Mouse (Mus musculus) small intestine, adult 2 months (tissue): ENCODE measurements around the gene Sertad1. TPM values are rescaled to one million over a fixed set of nuclear protein-coding genes. Genes with fewer than 3 reads are reported as not detected.

Experiments
- H3K27ac ChIP-seq: fragments of 200-500 bp; 2 replicates; pipeline ENCODE4 v1.5.1; 2012; ENCODE audit warnings: low read depth, low read length, control low read depth, inconsistent platforms; ENCODE audit not compliant: insufficient read depth
- H3K27me3 ChIP-seq: fragments of 200-500 bp; 2 replicates; pipeline ENCODE4 v1.6.1; 2012; ENCODE audit warnings: mild to moderate bottlenecking, moderate library complexity, low read length, inconsistent platforms; ENCODE audit not compliant: control insufficient read depth, insufficient read depth
- H3K36me3 ChIP-seq: fragments of 200-500 bp; 2 replicates; pipeline ENCODE4 v1.6.1; 2012; ENCODE audit warnings: mild to moderate bottlenecking, low read length, control low read depth, inconsistent platforms; ENCODE audit not compliant: control insufficient read depth, insufficient read depth
- H3K4me1 ChIP-seq: fragments of 200-500 bp; 2 replicates; pipeline ENCODE4 v1.6.1; 2012; ENCODE audit warnings: low read length, inconsistent platforms, mixed read lengths; ENCODE audit not compliant: control insufficient read depth, insufficient read depth, insufficient read length
- H3K4me3 ChIP-seq: fragments of 200-500 bp; 2 replicates; pipeline ENCODE4 v1.5.1; 2012; ENCODE audit warnings: low read depth, mild to moderate bottlenecking, control low read depth, inconsistent platforms, low read length, moderate library complexity
- CTCF ChIP-seq: fragments of 200-500 bp; IDR thresholded peaks from 2 replicates; pipeline ENCODE4 v1.5.1; 2012; ENCODE audit warnings: low read depth, mild to moderate bottlenecking, control low read depth, inconsistent platforms, low read length, moderate library complexity, mixed read lengths; ENCODE audit not compliant: insufficient replicate concordance, insufficient read length; ENCODE audit errors: extremely low read depth
- POLR2A ChIP-seq: fragments of 200-500 bp; IDR thresholded peaks from 2 replicates; pipeline ENCODE4 v1.6.1; 2012; ENCODE audit warnings: low read depth, mild to moderate bottlenecking, control low read depth, inconsistent platforms, low read length, moderate library complexity
- WGBS: fragments of 180-500 bp; shearing (Covaris S2); methylation state at CpG from one replicate; pipeline ENCODE4 v1.1.7; 2018; 5-methylcytosine and 5-hydroxymethylcytosine counted together
- polyA plus RNA-seq: library from polyadenylated mRNA; depleted of rRNA; stranded (reverse); fragments of >200 nt; gene quantifications from 2 replicates; pipeline ENCODE4 v1.2.3, GENCODE M21; 2012

The Sertad1 gene
- polyA plus RNA-seq, 1 experiment: 156 TPM

GRCm38 (mm10) chr7:27520599-27520998 lies 33.9 kb downstream of the Sertad1 start:
- 26% methylated on average over 1 of the region's 1 CpGs for WGBS
- H3K4me3 ChIP-seq: no peak overlapping the region
- peaks cover 7% of the 10 kb centered on the region; the same call in 1 of the 2 replicates for H3K4me1 ChIP-seq
- no peaks in the 10 kb centered on the region for H3K27me3 ChIP-seq
- no peak overlapping the region for H3K27ac ChIP-seq
- H3K36me3 ChIP-seq: no peaks in the 10 kb centered on the region
- no peak for TF ChIP-seq CTCF
- no peak for TF ChIP-seq POLR2A

GRCm38 (mm10) chr7:27522967-27523366 lies 36.3 kb downstream of the Sertad1 start, which contains the start of gene Hipk4:
Gene Hipk4 (plus strand): TSS chr7:27523267.
- TF ChIP-seq CTCF (no peak), POLR2A (no peak)
- Histone ChIP-seq H3K36me3 (no peaks in the 10 kb centered on the region), H3K27ac (no peak within 1 kb of the TSS), H3K4me1 (peaks cover 7% of the 10 kb centered on the region; the same call in 1 of the 2 replicates), H3K4me3 (no peak within 1 kb of the TSS), H3K27me3 (no peaks in the 10 kb centered on the region)
- 65% methylated on average over 5 of the region's 5 CpGs for WGBS

- H3K27me3 ChIP-seq: no peaks in the 10 kb centered on the region
- no peak overlapping the region for H3K27ac ChIP-seq
- TF ChIP-seq POLR2A (no peak), CTCF (no peak)
- H3K4me1 ChIP-seq: peaks cover 7% of the 10 kb centered on the region; the same call in 1 of the 2 replicates
- H3K4me3 ChIP-seq: no peak overlapping the region
- H3K36me3 ChIP-seq: no peaks in the 10 kb centered on the region
- WGBS: 94% methylated on average over 13 of the region's 13 CpGs
Measured at GRCm38 (mm10) chr7:27523805-27524204, 37.1 kb downstream of the Sertad1 start.

GRCm38 (mm10) chr7:27526039-27526827 lies 39.5 kb downstream of the Sertad1 start:
- Histone ChIP-seq H3K36me3 (no peaks in the 10 kb centered on the region), H3K4me1 (no peaks in the 10 kb centered on the region), H3K27ac (no peak overlapping the region), H3K27me3 (no peaks in the 10 kb centered on the region), H3K4me3 (no peak overlapping the region)
- 16% methylated on average over 10 of the region's 10 CpGs for whole genome bisulfite sequencing
- TF ChIP-seq CTCF (peak; percentile 98), POLR2A (no peak)

GRCm38 (mm10) chr7:27529070-27529469 lies 42.4 kb downstream of the Sertad1 start:
- Histone ChIP-seq H3K27me3 (no peaks in the 10 kb centered on the region), H3K4me1 (no peaks in the 10 kb centered on the region)

GRCm38 (mm10) chr7:27530937-27531336 lies 44.2 kb downstream of the Sertad1 start:
- Histone ChIP-seq H3K27ac (no peak overlapping the region), H3K27me3 (no peaks in the 10 kb centered on the region), H3K4me3 (no peak overlapping the region), H3K36me3 (0 out of 2 replicates have a peak, but pooled peaks cover 1% of the 10 kb centered on the region), H3K4me1 (no peaks in the 10 kb centered on the region)
- TF ChIP-seq CTCF: no peak
- no peak for TF ChIP-seq POLR2A
- WGBS: 86% methylated on average over 3 of the region's 3 CpGs

More at GRCm38 (mm10) chr7:27529070-27529469, 42.4 kb downstream of the Sertad1 start:
- no peak overlapping the region for H3K27ac ChIP-seq
- H3K36me3 ChIP-seq: 0 out of 2 replicates have a peak, but pooled peaks cover 1% of the 10 kb centered on the region
- WGBS: 87% methylated on average over 21 of the region's 21 CpGs
- no peak overlapping the region for H3K4me3 ChIP-seq
- no peak for TF ChIP-seq CTCF
- no peak for TF ChIP-seq POLR2A

GRCm38 (mm10) chr7:27531707-27532106 lies 45.0 kb downstream of the Sertad1 start:
- TF ChIP-seq POLR2A (no peak), CTCF (no peak)
- H3K27ac ChIP-seq: no peak overlapping the region
- H3K4me1 ChIP-seq: no peaks in the 10 kb centered on the region
- no peaks in the 10 kb centered on the region for H3K27me3 ChIP-seq
- H3K4me3 ChIP-seq: no peak overlapping the region
- H3K36me3 ChIP-seq: 0 out of 2 replicates have a peak, but pooled peaks cover 1% of the 10 kb centered on the region
- WGBS: 84% methylated on average over 10 of the region's 10 CpGs
